Mouse (Mus musculus) adrenal gland, adult (tissue): ENCODE data around the gene Ckap4.
"Not testable (repeated sequence)": the region's sequence is repeated elsewhere in the genome, so short reads cannot be mapped to it uniquely, and the experiment has no call there.

Experiments used
- DNase-seq, 2 experiments: peaks; one replicate each; pipeline ENCODE4 v3.0.0; 2022 to 2023; ENCODE audit warnings: low spot score in 1 of 2; ENCODE audit not compliant: inconsistent age in 2 of 2

Gene Ckap4

DNA sequence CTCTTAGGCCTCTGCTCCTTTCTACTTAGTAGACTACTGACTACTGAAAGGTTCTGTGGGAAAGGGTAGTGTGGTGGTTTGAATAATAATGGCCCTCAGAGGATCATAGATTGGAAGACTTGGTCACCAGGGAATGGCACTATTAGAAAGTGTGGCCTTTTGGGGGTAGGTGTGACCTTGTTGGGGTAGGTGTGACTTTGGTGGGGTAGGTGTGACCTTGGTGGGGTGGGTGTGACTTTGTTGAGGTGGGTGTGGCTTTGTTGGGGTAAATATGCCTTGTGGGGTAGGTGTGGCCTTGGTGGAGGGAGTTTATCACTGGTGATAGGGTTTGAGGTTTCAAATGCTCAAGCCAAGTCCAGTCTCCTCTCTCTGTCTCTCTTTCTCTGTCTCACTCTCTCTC lies 21.1 kb downstream of the Ckap4 start:
- DNase-seq: no peak

DNA sequence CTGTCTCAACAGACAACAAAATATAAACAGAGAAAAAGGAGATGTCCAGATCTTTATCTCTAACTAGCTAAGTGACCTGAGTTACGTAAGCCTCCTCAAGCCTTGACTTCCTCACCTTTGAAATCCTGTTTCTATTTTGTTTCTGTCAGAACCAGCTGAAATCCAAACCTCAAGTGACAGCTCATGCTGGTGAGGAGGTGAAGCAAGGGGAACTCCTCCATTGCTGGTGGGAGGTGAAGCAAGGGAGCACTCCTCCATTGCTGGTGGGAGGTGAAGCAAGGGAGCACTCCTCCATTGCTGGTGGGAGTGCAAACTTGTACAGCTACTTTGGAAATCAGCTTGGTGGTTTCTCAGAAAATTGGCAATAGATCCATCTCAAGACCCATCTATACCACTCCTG lies 25.3 kb downstream of the Ckap4 start:
- no peak for DNase-seq

GRCm38 (mm10) chr10:84498867-84499266 lies 35.0 kb downstream of the Ckap4 start:
- DNase-seq: no peak

GRCm38 (mm10) chr10:84496805-84497204 lies 37.1 kb downstream of the Ckap4 start:
- DNase-seq: no peak

DNA sequence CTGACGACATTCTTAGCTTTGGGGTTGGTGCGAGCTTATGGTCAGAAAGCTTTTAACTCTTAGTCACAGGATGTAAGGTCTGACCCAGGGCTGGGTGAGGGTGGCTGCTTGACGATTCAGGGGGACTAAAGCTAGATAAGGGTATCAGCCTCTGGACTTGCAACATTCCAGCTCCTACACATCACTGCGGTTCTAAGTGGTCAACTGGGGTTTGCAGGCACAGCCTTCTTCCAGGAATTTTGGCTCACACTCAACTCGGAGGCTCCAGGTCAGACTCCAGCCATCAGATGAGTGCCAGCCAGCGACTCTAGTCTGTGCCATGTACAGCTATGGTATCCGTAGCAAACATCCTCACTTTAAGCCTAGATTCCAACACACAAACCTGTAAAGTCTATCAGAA lies 39.4 kb downstream of the Ckap4 start:
- no peak for DNase-seq

GRCm38 (mm10) chr10:84490115-84490514 lies 43.7 kb downstream of the Ckap4 start:
- no peak for DNase-seq

- DNase-seq: peak; percentile 62 to 88
Measured at GRCm38 (mm10) chr10:84488315-84488714, 45.5 kb downstream of the Ckap4 start.

DNA sequence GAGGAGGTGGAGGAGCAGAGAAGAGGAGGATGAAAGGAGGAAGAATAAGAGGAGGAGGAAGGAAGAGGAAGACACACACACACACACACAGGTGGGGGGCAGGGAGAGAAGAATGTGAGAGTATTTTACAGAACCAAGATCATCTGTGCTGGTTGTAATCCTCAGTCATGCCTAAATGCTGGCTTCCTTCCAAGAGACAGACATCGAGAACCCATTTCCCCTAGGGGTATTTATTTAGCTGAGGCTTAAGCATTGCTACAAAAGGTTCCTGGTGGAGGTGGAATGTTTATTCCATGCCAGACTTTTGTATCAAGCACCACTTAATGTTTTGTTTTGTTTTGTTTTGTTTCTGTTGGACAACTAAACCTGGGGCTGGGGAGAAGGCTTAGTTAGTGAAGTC lies 49.2 kb downstream of the Ckap4 start:
- no peak for DNase-seq

- no peak for DNase-seq
Measured at GRCm38 (mm10) chr10:84483553-84483952, 50.3 kb downstream of the Ckap4 start.

DNA sequence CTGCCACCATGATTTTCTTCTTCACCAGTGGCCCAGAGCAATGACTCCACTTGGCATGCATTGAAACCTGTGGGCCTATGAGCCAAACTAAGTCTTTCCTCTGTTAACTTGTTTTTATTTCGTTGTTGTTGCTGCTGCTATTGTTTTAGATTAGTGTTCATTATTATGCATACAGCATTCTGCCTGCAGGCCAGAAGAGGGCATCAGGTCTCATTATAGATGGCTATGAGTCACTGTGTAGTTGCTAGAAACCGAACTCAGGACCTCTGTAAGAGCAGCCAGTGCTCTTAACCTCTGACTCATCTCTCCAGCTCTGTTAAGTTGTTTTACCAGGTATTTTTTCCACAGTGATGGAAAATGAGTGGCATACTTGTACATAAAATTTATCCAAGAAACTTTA lies 50.8 kb downstream of the Ckap4 start:
- no peak for DNase-seq

DNA sequence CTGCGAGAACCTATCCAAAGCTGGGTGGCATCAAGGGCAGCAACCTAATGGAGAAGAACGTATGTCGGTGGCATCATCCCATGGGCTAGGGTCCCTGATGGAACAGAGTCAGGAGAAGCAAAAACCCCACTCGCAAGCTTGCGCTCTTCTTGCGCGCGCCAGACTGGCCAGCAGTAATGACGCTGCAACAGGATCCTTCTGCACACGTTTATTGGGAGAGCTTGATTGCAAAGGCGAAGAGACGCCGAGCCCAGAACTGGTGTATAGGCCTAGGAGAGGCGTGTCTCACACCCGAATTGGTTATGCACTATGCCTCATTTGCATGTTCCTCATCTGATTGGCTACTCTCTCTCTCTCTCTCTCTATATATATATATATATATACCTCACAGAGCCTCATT lies 51.4 kb downstream of the Ckap4 start:
- not testable (repeated sequence) for DNase-seq

GRCm38 (mm10) chr10:84481327-84481671 lies 52.6 kb downstream of the Ckap4 start:
- no peak for DNase-seq

DNA sequence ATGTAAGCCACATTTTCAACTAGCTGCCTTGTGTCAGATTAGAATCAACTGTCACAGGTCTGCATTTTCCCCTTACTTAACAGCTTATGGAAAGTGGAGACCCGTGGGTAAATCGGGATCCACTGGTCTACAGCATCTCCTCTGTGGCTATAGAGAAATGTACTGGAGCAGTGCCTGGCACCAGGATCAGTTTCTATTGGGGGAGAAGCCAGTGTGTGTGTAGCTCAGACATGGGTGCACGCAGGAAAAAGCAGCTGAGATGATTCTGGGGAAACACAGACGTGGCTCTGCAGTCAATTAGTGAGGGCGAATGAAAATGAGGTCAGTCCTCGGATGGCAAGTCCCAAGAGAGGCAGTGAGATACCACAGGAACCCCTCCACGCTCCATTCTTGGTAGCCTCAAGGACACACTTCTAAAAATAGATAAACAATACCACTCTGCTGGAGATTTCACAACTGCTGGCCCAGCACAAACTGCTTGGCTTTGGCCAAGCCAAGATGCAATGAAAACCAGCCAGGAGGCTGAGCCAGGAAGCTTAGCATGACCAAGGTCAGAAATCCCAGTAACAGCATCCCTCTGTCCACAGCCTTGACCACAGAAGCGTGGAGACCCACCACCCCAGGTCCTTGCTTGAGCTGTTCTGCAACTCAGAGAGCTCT lies 53.1 kb downstream of the Ckap4 start:
- peak; percentile 19 to 77 for DNase-seq

GRCm38 (mm10) chr10:84480146-84480545 lies 53.7 kb downstream of the Ckap4 start:
- no peak for DNase-seq

DNA sequence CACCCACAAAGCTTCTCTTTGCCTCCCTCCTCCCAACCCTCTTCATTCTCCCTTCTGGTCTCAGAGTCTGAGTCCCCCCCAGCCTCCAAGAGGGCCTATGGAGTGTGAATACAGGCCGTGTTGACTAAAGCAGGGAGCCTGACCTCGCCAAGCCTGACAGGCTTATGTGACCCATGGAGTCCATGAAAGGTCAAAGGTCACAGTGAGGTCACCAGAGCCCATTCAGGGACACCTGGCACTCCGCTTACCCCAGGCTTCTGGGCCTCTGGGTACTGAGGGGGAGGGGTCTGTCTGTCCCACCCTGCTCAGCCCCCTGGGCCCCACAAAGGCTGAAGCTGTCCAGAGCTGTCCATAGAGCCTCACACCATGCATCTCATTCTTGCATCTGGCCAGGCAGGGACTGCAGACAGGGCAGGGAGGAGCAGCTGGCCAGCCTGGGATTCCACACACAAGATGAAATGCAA lies 56.2 kb downstream of the Ckap4 start:
- no peak for DNase-seq

GRCm38 (mm10) chr10:84477045-84477612 lies 56.7 kb downstream of the Ckap4 start:
- no peak for DNase-seq
